Mouse (Mus musculus) spleen, embryonic (tissue): Measurements from ENCODE around the gene Chpf.

Experiments
- CTCF ChIA-PET: fragments of 350-600 bp; sonication (Branson Sonifier 250); formaldehyde crosslinking; loops from one replicate; lab custom pipeline; 2022; lab: Charles Lee

The Chpf gene

DNA sequence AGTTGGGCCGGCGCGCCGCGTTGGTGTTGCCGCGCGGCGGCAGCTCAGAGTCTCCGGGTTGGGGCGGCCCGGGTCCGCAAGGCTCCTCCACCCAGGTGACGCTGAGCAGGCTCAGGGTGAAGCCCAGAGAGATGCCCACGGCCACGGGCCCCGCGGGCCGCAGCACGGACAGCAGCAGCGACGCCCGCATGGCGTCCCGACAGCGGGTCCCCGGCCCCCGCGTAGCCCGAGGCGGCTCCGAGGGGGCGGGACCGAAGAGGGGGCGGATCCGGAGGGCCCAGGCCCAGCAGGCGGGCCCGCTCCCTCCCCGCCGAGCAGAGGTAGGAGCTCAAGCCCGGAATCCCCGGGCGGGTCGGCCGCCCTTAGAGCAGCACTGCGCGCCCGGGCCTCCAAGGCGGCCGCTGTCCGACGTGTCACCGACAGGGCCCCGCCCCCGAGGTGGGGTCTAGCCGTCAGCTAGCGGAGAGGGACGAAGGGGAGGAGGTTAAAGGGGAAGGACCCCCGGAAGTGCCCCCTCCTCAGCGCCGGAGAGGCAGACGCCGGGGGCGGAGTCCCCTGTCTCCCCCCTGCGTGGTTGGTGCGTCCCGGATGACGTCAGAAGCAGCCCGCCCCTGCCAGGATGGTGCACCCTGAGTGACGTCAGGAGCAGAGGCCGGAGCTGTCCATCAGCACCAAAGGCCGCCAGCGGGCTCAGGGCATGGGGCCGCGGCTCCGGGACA, at the start of gene Chpf, which contains the start of gene Tmem198:
TSS of gene Chpf (minus strand) at position 392 of the 719 bp plus-strand sequence.
TSS of gene Tmem198 (plus strand) at position 617 of the 719 bp plus-strand sequence.
- CTCF ChIA-PET, result interaction anchor here (1.7 kb wide), 1 partner anchor 41 kb away, joined by 7 read pairs; no protein-coding TSS in a partner anchor

GRCm38 (mm10) chr1:75524679-75525078, 45.6 kb upstream of the Chpf start:
- CTCF ChIA-PET, result interaction anchor here (0.6 to 1.1 kb wide), 3 partner anchors 34 to 847 kb away, joined by 3 to 6 read pairs (median 4); no protein-coding TSS in a partner anchor

DNA sequence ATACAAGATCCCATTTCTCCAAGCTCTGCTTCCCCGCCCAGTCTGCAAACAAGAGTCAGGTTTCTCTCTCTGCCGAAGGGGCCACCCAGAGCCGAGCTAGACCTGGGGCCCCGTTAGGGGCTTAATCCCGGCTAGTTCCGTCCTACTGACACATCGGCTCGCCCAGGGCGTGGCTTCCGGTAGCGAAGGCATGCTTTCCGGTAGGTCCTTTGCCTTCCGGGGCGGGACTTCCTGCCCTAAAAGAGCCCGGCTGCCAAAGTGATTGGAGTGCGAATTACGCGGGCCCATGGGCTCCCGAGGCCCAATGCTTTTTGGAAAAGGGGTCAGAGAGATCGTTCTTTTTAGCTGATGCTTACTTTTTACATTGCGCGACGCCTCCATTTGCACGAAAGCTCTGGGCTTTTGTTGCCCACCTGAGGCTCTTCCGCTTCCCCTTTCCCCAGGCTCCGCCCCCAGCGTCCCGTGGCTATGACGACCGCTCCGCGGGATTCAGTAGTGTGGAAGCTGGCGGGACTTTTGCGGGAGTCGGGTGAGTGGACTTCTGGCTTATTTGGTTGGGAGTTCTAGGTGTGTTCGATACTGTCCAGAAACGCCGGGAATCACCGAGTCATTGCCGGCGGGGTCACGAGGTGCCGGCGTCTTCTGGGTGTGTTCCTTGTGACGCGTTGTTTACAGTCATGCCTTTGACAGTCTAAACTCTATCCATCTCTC, 42.4 kb upstream of the Chpf start, which contains the start of gene Stk11ip:
TSS of gene Stk11ip (plus strand) at position 209 of the 711 bp plus-strand sequence.
- CTCF ChIA-PET, result interaction anchor here (0.6 to 1.5 kb wide), 5 partner anchors 9 to 47 kb away, joined by 3 to 7 read pairs (median 4); partner anchors contain the start of genes Chpf and Tmem198

DNA sequence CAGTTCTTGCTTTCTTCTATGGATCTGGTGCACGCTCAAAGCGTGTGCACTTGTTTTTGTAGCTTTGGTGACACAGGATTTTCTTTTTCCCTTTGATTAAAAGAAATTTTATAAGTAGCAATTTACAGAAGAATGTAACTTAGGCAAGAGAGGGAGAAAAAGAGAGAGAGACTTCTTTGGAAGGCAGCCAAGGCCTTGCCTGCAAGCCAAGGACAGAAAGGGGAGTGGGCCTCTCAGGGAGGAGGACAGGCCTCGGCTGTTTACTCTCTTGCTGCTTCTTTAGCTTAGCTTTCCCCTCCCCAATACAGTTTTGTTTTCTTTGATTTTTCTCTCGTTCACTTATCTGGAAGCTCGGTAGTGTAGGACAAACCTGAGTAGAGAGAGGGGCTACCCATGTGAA, 40.5 kb upstream of the Chpf start:
- CTCF ChIA-PET, result interaction anchor here (1.5 kb wide), 1 partner anchor 41 kb away, joined by 7 read pairs; the partner anchor contains the start of genes Chpf and Tmem198

DNA sequence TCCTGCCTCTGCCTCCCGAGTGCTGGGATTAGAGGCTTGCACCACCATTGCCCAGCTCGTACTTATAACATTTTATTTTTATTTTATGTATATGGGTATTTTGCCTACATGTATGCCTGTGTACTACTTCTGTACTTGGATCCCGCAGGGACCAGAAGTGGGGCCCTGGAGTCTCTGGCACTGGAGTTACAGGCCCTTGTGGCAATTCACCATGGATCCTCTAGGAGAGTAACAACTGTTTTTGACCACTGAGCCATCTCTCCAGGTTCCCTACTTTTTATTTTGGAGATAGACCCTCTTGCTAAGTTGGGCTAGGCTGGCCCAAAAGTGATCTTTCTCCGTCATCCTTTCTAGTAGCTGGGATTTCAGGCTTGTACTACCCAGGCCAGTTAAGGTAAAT, 39.3 kb upstream of the Chpf start:
- CTCF ChIA-PET, result no interaction called here

- CTCF ChIA-PET, result no interaction called here
Observed at GRCm38 (mm10) chr1:75517984-75518383, 38.9 kb upstream of the Chpf start.

- CTCF ChIA-PET, result no interaction called here
Observed at GRCm38 (mm10) chr1:75516703-75517380, 37.7 kb upstream of the Chpf start.

DNA sequence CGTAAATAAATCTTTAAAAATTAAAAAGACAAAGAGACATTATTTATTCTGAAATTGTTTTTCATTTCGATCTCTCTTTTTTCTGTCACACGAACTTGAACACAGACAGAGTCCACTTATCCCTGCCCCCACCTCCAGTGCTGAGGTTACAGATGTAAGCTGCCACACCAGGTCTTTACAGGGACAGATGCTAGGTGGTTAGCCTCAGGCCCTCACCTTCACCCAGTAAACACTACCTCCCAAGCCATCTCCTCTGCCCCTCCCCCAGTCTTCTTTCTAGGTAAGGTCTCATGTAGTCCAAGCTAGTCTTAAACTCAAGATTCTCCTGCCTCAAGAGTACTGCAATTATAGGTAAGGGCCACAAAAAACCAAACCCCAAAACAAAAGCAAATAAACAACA, 33.4 kb upstream of the Chpf start:
- CTCF ChIA-PET, result no interaction called here

DNA sequence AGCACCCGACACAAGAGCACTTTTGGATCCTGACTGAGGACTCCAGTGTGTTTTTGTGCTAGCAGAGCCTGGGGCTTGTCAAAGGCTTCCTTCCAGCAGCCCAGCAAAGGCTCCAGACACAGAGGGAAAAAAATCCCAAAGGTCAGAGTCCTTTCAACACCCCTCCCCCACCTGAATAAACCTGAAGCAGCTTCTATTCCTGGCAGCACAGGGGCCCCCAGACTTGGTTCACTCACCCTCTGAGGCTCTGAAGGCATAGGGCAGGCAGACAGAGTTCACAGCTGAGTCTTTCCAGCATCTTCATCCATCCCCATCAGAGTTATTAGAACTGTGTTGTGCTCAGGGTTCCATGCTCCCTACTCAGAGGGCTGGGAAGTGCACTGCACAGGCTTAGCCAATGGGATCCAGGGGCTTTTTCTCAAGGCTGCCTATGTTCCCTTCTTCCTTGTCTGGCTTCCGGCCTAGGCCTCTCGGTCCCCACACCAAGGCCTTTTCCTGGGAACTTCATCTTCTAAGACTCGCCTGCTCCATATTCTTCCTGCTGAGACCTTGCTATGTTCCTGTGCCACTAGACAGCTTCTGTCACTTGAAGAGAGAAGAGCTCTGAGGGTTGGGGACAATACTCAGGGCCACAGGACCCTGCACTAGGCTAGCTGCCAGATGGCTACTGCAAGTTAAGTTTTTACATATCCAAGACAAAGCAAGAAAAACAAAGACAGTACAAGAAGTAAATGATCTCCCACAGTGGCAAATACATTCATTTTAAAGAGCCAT, 32.5 kb upstream of the Chpf start:
- CTCF ChIA-PET, result no interaction called here

DNA sequence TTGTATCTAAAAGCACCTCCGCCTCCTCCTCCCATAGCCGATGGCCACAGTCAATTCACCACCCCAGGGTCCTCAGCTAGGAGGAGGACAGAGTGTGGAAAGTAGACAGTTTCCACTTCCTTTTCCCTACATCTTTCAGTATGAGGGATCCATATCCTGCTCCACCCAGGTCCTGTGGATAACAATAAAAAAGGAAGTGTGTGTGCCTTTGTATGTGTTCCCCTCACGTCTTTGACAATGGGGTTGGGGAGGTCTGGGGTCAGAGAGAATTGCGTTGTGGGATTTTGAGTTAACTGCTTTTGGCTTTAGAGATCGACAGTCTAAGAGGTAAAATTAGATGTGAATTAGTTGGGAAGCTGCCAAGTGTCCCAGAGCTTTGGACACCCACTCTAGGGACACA, 31.0 kb upstream of the Chpf start:
- CTCF ChIA-PET, result interaction anchor here (0.7 kb wide), 1 partner anchor 49 kb away, joined by 9 read pairs; no protein-coding TSS in a partner anchor

- CTCF ChIA-PET, result no interaction called here
Observed at GRCm38 (mm10) chr1:75509586-75509985, 30.5 kb upstream of the Chpf start.

DNA sequence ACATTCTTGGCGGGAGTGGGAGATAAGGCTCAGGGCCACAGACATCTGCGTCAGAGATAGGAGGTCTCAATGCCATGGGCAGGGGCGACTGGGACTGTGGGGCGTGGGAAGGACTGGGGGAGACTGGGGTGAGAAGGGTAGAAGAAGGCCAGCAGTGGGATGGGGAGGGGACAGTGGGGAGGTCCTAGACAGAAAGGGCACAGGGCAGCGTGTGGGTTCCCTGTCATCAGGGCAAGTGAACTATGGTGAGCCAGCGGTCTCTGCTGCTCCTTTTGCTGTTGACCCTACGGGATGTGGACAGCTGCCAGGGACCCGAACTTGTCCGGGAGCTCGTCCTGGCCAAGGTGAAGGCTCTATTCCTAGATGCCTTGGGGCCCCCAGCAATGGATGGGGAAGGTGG, 27.9 kb upstream of the Chpf start, which contains the start of gene Inha:
TSS of gene Inha (plus strand) at position 72 of the 400 bp plus-strand sequence.
- CTCF ChIA-PET, result no interaction called here

DNA sequence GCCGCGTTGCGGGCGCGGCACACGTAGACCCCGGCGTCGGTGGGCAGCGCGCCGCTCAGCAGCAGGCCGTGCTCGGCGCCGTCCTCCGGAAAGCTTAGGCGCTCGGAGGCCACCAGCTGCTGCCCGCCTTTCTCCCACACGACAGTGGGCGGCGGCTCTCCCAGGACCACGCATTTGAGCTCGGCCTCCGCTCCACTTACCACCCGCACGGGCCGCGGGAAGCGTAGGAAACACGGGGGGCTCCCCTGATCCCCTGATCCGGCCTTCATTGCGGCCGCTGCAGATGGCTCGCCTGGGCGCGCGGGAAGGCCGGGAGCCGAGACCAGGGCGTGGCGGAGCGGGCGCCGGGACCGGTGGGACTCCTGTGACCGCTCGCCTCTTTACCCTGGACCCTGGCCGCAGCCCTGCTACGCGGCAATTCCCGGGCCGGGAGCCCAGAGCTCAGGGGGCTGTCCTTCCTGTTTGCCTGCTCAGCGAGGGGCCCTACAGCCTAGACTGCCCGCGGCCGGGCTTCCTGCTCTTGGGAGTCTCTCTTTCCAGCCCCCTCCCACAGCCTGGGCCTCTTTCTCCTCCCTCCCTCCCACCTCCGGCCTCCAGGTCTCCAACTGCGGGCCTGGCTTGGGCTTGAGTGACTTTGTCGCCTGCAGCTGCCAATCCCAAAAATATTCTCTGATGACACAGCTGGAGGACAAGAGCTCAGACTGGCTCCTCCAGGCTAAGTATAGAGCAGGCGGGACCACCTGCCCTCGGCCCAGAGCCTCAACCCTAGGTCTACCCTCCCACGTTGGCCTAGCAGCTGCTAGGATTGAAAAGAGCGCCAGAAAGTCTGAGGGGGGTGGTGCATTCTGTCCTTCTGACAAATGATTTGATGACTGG, 27.1 kb upstream of the Chpf start, which contains the start of gene Obsl1:
TSS of gene Obsl1 (minus strand) at position 497 of the 876 bp plus-strand sequence.
- CTCF ChIA-PET, result no interaction called here

DNA sequence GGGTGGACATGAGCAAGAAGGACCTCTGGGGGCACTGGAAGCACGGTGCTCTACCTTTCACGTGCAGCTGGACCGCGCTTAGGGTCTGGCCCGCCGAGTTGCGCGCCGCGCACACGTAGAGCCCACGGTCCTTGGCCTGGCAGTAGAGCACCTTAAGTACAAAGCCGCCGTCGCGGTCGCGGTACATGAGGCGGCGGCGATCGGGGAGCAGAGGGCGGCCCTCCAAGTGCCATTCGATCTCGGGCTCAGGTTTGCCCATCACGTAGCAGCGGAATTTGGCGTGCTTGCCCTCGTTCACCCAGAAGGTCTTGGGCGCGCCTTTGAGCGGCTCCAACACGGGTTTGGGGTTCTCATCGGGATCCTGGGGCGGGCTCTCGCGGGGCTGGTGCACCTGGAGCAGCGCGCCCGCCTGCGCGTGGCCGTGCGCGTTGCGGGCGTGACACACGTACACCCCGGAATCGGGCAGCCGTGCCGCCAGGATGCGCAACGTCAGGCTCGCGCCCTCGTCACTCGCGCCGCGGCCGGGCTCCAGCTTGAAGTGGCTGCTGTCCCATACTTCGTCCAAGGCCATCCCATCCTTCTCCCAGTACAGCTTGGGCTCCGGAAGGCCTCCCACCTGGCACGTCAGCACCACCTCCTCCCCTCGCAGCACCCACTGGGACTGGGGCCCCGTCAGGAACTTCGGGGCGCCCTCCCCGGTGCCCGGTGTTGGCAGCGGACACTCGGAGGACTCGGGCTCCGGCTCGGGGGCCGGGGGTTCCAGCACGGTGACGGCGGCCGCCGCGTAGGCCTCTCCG, 26.2 kb upstream of the Chpf start:
- CTCF ChIA-PET, result no interaction called here

- CTCF ChIA-PET, result no interaction called here
Observed at GRCm38 (mm10) chr1:75504256-75505045, 25.3 kb upstream of the Chpf start.

DNA sequence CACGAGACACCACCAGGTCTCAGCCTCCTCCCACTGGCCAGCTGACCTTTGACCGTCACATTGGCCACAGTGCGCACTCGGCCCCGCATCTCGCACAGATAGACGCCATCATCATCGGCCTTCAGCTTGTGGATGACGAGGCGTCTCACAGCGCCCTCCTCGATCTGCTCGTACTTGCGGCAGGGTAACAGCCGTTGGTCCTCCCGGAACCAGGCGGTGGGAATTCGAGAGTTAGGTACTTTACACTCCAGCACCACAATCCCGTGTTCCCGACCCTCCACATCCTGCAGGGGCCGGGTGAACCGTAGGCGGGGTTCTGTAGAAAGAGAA, 24.5 kb upstream of the Chpf start:
- CTCF ChIA-PET, result no interaction called here

GRCm38 (mm10) chr1:75502945-75503650, 24.0 kb upstream of the Chpf start:
- CTCF ChIA-PET, result no interaction called here

DNA sequence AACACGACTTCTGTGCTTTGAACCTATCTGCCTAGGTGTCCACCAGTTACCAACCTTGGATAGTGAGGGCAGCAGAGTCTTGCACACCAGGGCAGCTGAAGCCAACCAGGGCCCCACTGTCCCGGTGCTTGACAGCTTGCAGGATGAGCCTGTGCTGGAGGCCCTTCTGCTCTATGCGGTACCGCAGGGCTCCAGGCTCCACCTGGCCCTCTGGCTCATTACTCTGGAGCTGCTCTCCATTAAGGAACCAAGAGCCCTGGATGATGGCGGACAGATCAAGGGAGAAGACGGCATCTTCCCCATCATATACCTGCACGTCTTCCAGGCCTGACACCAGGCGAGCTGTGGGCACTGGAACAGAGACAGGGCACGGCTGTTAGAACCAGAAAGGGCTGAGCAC, 22.8 kb upstream of the Chpf start:
- CTCF ChIA-PET, result no interaction called here
